Mouse (Mus musculus) lung, embryonic 14.5 days (tissue): ENCODE measurements around the gene Ablim2. TPM values are rescaled to one million over a fixed set of nuclear protein-coding genes. Genes with fewer than 3 reads are reported as not detected.

ENCODE experiments used
- ATAC-seq: fragments of 200-750 bp; cut with Nextera tagmentation; 2 replicates; pipeline ENCODE4 v1.8.0; 2017; ENCODE audit warnings: mild to moderate bottlenecking, moderate TSS enrichment, moderate library complexity; ENCODE audit not compliant: insufficient read depth
- DNase-seq: peaks from one replicate; pipeline ENCODE4 v3.0.0-alpha.2; 2015
- H3K27ac ChIP-seq: fragments of 300-500 bp; sonication (generic); 2 replicates; pipeline ENCODE4 v1.5.1; 2014; ENCODE audit warnings: low read depth, mild to moderate bottlenecking, moderate library complexity
- H3K27me3 ChIP-seq: fragments of 300-500 bp; sonication (generic); 2 replicates; pipeline ENCODE4 v1.6.1; 2014; ENCODE audit warnings: low read length, control low read depth; ENCODE audit not compliant: insufficient read depth
- H3K36me3 ChIP-seq: fragments of 300-500 bp; sonication (generic); 2 replicates; pipeline ENCODE4 v1.6.1; 2014; ENCODE audit warnings: control low read depth; ENCODE audit not compliant: insufficient read depth
- H3K4me1 ChIP-seq: fragments of 300-500 bp; sonication (generic); 2 replicates; pipeline ENCODE4 v1.6.1; 2014; ENCODE audit warnings: antibody characterized with exemption, control low read depth; ENCODE audit not compliant: insufficient read depth
- H3K4me2 ChIP-seq: fragments of 300-500 bp; sonication (generic); 2 replicates; pipeline ENCODE4 v1.6.1; 2014; ENCODE audit warnings: mild to moderate bottlenecking
- H3K4me3 ChIP-seq: fragments of 300-500 bp; sonication (generic); 2 replicates; pipeline ENCODE4 v1.5.1; 2014; ENCODE audit warnings: low read depth, low read length
- H3K9ac ChIP-seq: fragments of 300-500 bp; sonication (generic); 2 replicates; pipeline ENCODE4 v1.6.1; 2014
- H3K9me3 ChIP-seq: fragments of 300-500 bp; sonication (generic); 2 replicates; pipeline ENCODE4 v1.6.1; 2016; ENCODE audit warnings: low read depth, low read length, control low read depth
- CTCF ChIP-seq: IDR thresholded peaks from 2 replicates; pipeline ENCODE4 v1.5.1; 2016; ENCODE audit warnings: antibody characterized with exemption, low read depth
- WGBS: fragments of 180-500 bp; shearing (Covaris S2); extraction: QIAGEN DNeasy Blood & Tissue Kit; methylation state at CpG from one replicate; pipeline ENCODE4 v1.1.7; 2014; 5-methylcytosine and 5-hydroxymethylcytosine counted together
- polyA plus RNA-seq: library from polyadenylated mRNA; unstranded; fragments of >200 nt; fragmentation: Nextera tagmentation; extraction: Ambion mirVana; gene quantifications from 2 replicates; pipeline ENCODE4 v1.2.1, GENCODE M21; 2014

Ablim2 gene
- polyA plus RNA-seq, 1 experiment from 2014 or later = 0.36 TPM

DNA sequence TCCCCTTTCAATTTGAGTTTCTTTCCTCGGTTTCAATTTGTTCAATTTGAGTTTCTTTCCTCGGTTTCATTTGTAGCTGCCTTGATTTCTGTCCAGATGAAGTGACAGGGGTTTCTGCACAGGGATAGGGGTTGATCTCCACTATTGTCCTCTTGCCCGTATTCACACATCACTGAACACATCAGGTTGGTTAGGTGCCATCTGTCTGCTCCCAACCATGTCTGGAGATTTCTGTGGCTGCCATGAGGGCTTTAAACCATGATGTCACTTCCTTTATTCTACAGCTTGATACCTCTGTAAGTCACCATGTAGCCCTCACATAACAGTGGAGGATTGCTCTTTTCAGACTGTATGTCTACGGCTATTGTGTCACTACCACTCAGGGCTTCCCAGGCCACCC, 139.5 kb downstream of the Ablim2 start:
- DNase-seq (no peak), ATAC-seq (no peak)
- Histone ChIP-seq H3K27ac (0 out of 2 replicates have a peak overlapping the region, but pooled peaks have one; percentile 16), H3K36me3 (0 out of 2 replicates have a peak, but pooled peaks cover 3% of the 10 kb centered on the region), H3K9me3 (no peaks in the 10 kb centered on the region), H3K4me1 (peaks cover 48% of the 10 kb centered on the region), H3K4me2 (no peak overlapping the region), H3K4me3 (no peak overlapping the region), H3K9ac (no peak overlapping the region), H3K27me3 (no peaks in the 10 kb centered on the region)
- WGBS = 72% methylated on average over 4 of the region's 4 CpGs
- TF ChIP-seq CTCF = no peak

GRCm38 (mm10) chr5:35898114-35898513, 140.4 kb downstream of the Ablim2 start:
- H3K4me1 ChIP-seq = peaks cover 52% of the 10 kb centered on the region
- 0 out of 2 replicates have a peak, but pooled peaks cover 3% of the 10 kb centered on the region for H3K36me3 ChIP-seq
- no peaks in the 10 kb centered on the region for H3K9me3 ChIP-seq
- H3K4me2 ChIP-seq = no peak overlapping the region
- no peak overlapping the region for H3K4me3 ChIP-seq
- 43% methylated on average over 4 of the region's 4 CpGs for WGBS
- no peak for ATAC-seq
- H3K27me3 ChIP-seq = no peaks in the 10 kb centered on the region
- TF ChIP-seq CTCF = no peak
- H3K27ac ChIP-seq = no peak overlapping the region
- no peak overlapping the region for H3K9ac ChIP-seq
- no peak for DNase-seq

DNA sequence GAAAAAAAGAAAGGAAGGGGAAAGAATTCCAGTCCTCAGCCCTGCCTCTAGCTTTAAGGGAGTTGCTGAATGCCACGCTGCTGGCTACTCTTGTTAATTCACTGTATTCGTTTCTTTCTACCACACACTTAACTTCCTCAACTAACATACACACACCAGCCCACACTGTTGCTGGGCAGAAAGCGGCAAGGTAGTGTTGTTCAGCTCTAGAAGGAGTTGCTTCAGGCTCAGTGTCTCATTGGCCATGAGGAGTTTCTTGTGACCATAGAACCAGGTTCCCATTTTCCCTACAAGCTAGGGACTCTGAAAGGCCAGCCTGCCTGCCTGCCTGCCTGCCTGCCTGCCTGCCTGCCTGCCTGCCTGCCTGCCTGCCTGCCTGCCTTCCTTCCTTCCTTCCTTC, 141.3 kb downstream of the Ablim2 start:
- no peak overlapping the region for H3K9ac ChIP-seq
- H3K9me3 ChIP-seq = no peaks in the 10 kb centered on the region
- H3K27ac ChIP-seq = no peak overlapping the region
- WGBS = 72% methylated on average over 3 of the region's 3 CpGs
- no peak overlapping the region for H3K4me3 ChIP-seq
- H3K4me1 ChIP-seq = peaks cover 55% of the 10 kb centered on the region
- DNase-seq = no peak
- H3K36me3 ChIP-seq = 0 out of 2 replicates have a peak, but pooled peaks cover 3% of the 10 kb centered on the region
- H3K4me2 ChIP-seq = no peak overlapping the region
- no peak for TF ChIP-seq CTCF
- H3K27me3 ChIP-seq = no peaks in the 10 kb centered on the region
- no peak for ATAC-seq

- ATAC-seq (peak; percentile 2), DNase-seq (peak; percentile 68)
- H3K27ac ChIP-seq = peak overlapping the region; percentile 88
- H3K36me3 ChIP-seq = 0 out of 2 replicates have a peak, but pooled peaks cover 3% of the 10 kb centered on the region
- WGBS = 4% methylated on average over 10 of the region's 10 CpGs
- no peaks in the 10 kb centered on the region for H3K27me3 ChIP-seq
- no peak for TF ChIP-seq CTCF
- no peaks in the 10 kb centered on the region for H3K9me3 ChIP-seq
- H3K4me1 ChIP-seq = peaks cover 58% of the 10 kb centered on the region
- peak overlapping the region; percentile 50 for H3K4me2 ChIP-seq
- peak overlapping the region; percentile 22 for H3K9ac ChIP-seq
- no peak overlapping the region for H3K4me3 ChIP-seq
Observed at GRCm38 (mm10) chr5:35900401-35901225, 142.9 kb downstream of the Ablim2 start.

GRCm38 (mm10) chr5:35901226-35901809, 143.6 kb downstream of the Ablim2 start:
- Histone ChIP-seq H3K9me3 (no peaks in the 10 kb centered on the region), H3K4me1 (peaks cover 53% of the 10 kb centered on the region), H3K27me3 (no peaks in the 10 kb centered on the region), H3K4me2 (peak overlapping the region; percentile 50), H3K36me3 (0 out of 2 replicates have a peak, but pooled peaks cover 3% of the 10 kb centered on the region), H3K27ac (peak overlapping the region; percentile 88), H3K4me3 (no peak overlapping the region), H3K9ac (no peak overlapping the region)
- 27% methylated on average over 12 of the region's 12 CpGs for WGBS
- DNase-seq (peak; percentile 90), ATAC-seq (peak; percentile 89)
- no peak for TF ChIP-seq CTCF

GRCm38 (mm10) chr5:35903456-35903855, 145.8 kb downstream of the Ablim2 start:
- Histone ChIP-seq H3K9ac (no peak overlapping the region), H3K4me2 (no peak overlapping the region), H3K9me3 (no peaks in the 10 kb centered on the region), H3K4me3 (no peak overlapping the region), H3K36me3 (no peaks in the 10 kb centered on the region), H3K27ac (no peak overlapping the region), H3K4me1 (peaks cover 61% of the 10 kb centered on the region), H3K27me3 (no peaks in the 10 kb centered on the region)
- ATAC-seq (no peak), DNase-seq (no peak)
- WGBS = 48% methylated on average over 8 of the region's 8 CpGs
- no peak for TF ChIP-seq CTCF

DNA sequence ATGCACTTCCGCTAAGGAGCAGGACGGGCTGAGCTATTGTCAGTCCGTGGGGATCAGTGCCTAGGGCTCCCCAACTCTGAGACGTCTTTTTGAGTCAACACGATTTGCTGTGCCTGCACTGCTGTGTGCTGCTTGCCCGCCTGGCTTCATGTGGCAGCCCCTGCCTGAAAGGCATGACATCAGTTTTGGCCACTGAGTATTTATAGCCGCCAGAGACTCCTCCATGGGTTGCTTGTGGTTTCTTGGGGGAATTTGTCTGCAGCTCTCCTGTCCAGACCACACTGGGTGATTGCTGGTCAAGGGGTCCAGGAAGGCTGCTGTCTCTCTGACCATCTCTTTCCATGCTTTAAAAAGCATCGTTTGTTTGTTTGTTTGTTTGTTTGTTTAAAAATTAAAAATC, 147.6 kb downstream of the Ablim2 start:
- H3K4me2 ChIP-seq = no peak overlapping the region
- 53% methylated on average over 8 of the region's 8 CpGs for WGBS
- peaks cover 58% of the 10 kb centered on the region for H3K4me1 ChIP-seq
- DNase-seq (no peak), ATAC-seq (no peak)
- H3K9me3 ChIP-seq = no peaks in the 10 kb centered on the region
- H3K36me3 ChIP-seq = no peaks in the 10 kb centered on the region
- no peaks in the 10 kb centered on the region for H3K27me3 ChIP-seq
- no peak overlapping the region for H3K4me3 ChIP-seq
- no peak for TF ChIP-seq CTCF
- H3K9ac ChIP-seq = no peak overlapping the region
- H3K27ac ChIP-seq = no peak overlapping the region
